Mouse (Mus musculus): ENCODE measurements around the gene Cdh8. TPM values are rescaled to one million over a fixed set of nuclear protein-coding genes. Genes with fewer than 3 reads are reported as not detected.

Gene Cdh8
- polyA plus RNA-seq, 1 experiment, result 0.06 TPM

DNA sequence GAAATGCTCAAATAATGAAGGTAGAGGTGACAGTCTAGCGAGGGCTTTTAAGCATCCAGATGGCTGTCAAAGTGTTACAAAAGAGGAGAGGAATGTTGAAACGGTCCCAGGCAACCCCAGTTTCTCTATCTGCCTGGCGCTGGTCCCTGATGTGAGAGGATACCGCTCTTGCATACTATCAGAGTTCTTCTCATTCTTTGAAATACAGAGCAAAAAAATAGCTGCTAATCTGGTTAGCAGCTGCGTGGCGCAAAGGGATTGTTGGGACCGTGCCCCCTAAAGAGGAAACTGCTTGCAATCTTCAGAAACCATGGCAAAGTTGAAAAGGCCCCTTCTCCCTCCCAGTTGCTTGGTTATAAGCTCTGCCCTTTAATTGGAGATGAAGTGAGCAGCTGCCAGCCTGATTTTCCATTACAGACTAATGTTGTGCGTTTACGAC, 1.8 kb downstream of the Cdh8 start:
- 7% methylated on average over 9 of the region's 9 CpGs for WGBS
- no peaks in the 10 kb centered on the region for H3K4me1 ChIP-seq (ENCODE audit: control insufficient read depth, insufficient read depth, low read length)
- H3K27ac ChIP-seq (ENCODE audit: insufficient read depth, low read depth, low read length), result no peak overlapping the region
- TF ChIP-seq CTCF (conservative IDR thresholded peaks at IDR 0.05; ENCODE audit: insufficient read depth, insufficient read length, low read depth, low read length) (no peak), POLR2A (IDR thresholded peaks at IDR 0.05; ENCODE audit: low read depth, low read length) (no peak)
- DNase-seq, result no peak
- H3K4me3 ChIP-seq (ENCODE audit: insufficient read depth, low read depth, low read length), result no peak overlapping the region
- no peaks in the 10 kb centered on the region for H3K27me3 ChIP-seq (replicated peaks; ENCODE audit: control insufficient read depth, insufficient read depth, low read length)
- H3K36me3 ChIP-seq (ENCODE audit: control insufficient read depth, insufficient read depth, low read length), result no peaks in the 10 kb centered on the region

DNA sequence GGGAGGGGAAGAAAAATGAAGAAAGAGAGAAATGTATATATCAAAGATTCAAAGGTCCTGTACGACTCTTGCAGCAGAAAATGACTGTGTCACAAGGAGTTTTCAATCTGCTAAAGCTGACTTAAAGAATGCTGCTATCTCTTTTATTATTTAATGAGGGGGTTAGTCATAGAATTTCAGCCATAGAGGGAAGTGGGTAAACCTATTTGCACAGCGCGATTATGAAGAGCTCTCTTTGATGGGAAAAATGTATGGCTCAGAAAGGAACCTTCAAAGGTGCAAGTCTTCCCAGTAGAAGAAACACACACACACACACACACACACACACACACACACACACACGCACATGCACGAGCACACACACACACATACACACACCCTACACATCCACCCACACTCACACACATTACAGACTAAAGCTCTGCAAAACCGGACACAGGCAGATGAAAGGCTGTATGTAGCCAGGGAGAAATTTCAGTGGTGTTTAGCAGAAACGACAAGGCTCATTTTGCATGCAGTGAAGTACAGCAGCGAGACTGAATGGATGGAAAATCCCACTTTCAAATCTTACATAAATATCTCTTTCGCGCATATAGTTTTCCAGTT, 2.3 kb downstream of the Cdh8 start:
- Histone ChIP-seq H3K36me3 (ENCODE audit: control insufficient read depth, insufficient read depth, low read length) (no peaks in the 10 kb centered on the region), H3K4me1 (ENCODE audit: control insufficient read depth, insufficient read depth, low read length) (no peaks in the 10 kb centered on the region), H3K27ac (ENCODE audit: insufficient read depth, low read depth, low read length) (no peak overlapping the region), H3K4me3 (ENCODE audit: insufficient read depth, low read depth, low read length) (no peak overlapping the region), H3K27me3 (replicated peaks; ENCODE audit: control insufficient read depth, insufficient read depth, low read length) (no peaks in the 10 kb centered on the region)
- TF ChIP-seq POLR2A (IDR thresholded peaks at IDR 0.05; ENCODE audit: low read depth, low read length), result no peak
- DNase-seq, result no peak
- WGBS, result 30% methylated on average over 10 of the region's 10 CpGs

DNA sequence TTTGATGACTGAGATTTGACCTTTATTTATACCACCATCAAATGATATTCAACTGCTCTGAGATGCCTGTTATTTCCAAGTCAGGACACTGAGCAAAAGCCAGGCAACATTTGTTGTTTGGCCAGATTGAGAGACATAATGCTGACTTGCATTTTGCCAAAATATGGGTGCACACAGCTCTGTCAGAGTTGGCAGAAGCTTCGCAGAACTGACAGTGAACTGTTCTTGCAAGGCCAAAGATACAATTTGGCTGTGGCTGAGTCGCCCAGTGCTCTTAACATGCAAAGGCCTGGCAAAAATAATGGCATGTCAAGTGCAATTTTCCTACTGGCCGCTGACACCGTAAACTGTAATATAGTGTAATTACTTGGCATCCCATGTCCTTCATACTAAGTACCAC, 22.4 kb downstream of the Cdh8 start:
- 80% methylated on average over 4 of the region's 4 CpGs for WGBS
- H3K4me1 ChIP-seq (ENCODE audit: control insufficient read depth, insufficient read depth, low read length), result no peaks in the 10 kb centered on the region
- H3K27ac ChIP-seq (ENCODE audit: insufficient read depth, low read depth, low read length), result no peak overlapping the region
- no peaks in the 10 kb centered on the region for H3K27me3 ChIP-seq (replicated peaks; ENCODE audit: control insufficient read depth, insufficient read depth, low read length)
- no peak for DNase-seq
- H3K4me3 ChIP-seq (ENCODE audit: insufficient read depth, low read depth, low read length), result no peak overlapping the region
- TF ChIP-seq CTCF (conservative IDR thresholded peaks at IDR 0.05; ENCODE audit: insufficient read depth, insufficient read length, low read depth, low read length) (no peak), POLR2A (IDR thresholded peaks at IDR 0.05; ENCODE audit: low read depth, low read length) (no peak)
- H3K36me3 ChIP-seq (ENCODE audit: control insufficient read depth, insufficient read depth, low read length), result no peaks in the 10 kb centered on the region

DNA sequence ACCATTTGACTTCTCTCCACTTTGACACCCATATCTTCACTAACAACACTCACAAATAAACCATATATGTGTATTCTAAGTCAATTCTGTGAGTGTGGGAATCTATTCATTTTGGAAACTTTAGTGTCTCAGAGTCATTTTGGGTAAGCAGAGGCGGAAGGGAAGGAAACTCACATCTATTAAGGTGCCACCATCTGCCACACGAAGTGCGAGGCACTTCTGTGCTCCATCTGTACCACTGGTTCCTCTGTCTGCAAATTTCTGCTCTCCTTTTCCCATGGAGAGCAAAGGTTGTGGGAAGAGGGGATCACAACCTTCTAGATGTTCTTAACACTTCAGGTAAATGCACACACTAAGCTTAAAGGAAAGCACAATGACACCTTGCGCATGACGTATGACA, 46.2 kb downstream of the Cdh8 start:
- Histone ChIP-seq H3K4me1 (ENCODE audit: control insufficient read depth, insufficient read depth, low read length) (no peaks in the 10 kb centered on the region), H3K27me3 (replicated peaks; ENCODE audit: control insufficient read depth, insufficient read depth, low read length) (no peaks in the 10 kb centered on the region), H3K27ac (ENCODE audit: insufficient read depth, low read depth, low read length) (no peak overlapping the region), H3K36me3 (ENCODE audit: control insufficient read depth, insufficient read depth, low read length) (no peaks in the 10 kb centered on the region), H3K4me3 (ENCODE audit: insufficient read depth, low read depth, low read length) (no peak overlapping the region)
- 88% methylated on average over 5 of the region's 5 CpGs for WGBS
- TF ChIP-seq CTCF (conservative IDR thresholded peaks at IDR 0.05; ENCODE audit: insufficient read depth, insufficient read length, low read depth, low read length), result no peak
- TF ChIP-seq POLR2A (IDR thresholded peaks at IDR 0.05; ENCODE audit: low read depth, low read length), result no peak
- DNase-seq, result no peak

DNA sequence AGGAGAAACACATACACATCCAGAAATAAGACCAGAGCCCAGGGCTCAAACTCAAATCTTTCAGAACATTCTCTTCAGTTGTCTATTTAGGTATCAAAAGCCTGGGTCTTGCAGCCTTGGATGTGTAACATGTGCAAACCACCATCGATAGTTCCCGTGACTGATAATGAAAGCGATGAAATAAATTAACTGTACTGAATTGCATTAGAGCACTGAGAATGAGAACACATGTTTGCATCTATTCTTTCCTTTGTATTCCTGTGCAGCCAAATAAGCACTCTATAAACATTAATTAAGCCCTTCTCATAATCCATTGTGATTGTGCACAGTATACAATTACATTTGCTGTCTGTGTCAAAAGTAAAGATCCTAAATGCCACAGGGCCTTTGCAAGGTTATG, 47.1 kb downstream of the Cdh8 start:
- Histone ChIP-seq H3K36me3 (ENCODE audit: control insufficient read depth, insufficient read depth, low read length) (no peaks in the 10 kb centered on the region), H3K4me1 (ENCODE audit: control insufficient read depth, insufficient read depth, low read length) (no peaks in the 10 kb centered on the region), H3K27ac (ENCODE audit: insufficient read depth, low read depth, low read length) (no peak overlapping the region), H3K4me3 (ENCODE audit: insufficient read depth, low read depth, low read length) (no peak overlapping the region), H3K27me3 (replicated peaks; ENCODE audit: control insufficient read depth, insufficient read depth, low read length) (no peaks in the 10 kb centered on the region)
- 93% methylated on average over 3 of the region's 3 CpGs for WGBS
- no peak for TF ChIP-seq CTCF (conservative IDR thresholded peaks at IDR 0.05; ENCODE audit: insufficient read depth, insufficient read length, low read depth, low read length)
- TF ChIP-seq POLR2A (IDR thresholded peaks at IDR 0.05; ENCODE audit: low read depth, low read length), result no peak
- no peak for DNase-seq

DNA sequence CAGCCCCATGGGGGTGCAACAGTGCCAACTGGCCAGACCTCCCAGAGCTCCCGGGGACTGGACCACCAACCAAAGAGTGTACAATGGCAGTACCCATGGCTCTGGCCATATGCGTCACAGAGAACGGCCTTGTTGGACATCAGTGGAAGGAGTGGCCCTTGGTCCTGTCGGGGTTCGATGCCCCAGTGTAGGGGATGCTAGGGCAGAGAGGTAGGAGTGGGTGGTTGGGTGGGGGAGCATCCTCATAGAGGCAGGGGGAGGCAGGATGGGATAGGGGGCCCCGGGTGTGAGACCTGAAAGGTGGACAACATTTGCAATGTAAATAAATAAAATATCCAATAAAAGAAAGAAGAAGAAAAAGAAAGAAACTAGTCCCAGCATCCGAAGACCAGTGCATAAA, 47.8 kb downstream of the Cdh8 start:
- Histone ChIP-seq H3K36me3 (ENCODE audit: control insufficient read depth, insufficient read depth, low read length) (no peaks in the 10 kb centered on the region), H3K27ac (ENCODE audit: insufficient read depth, low read depth, low read length) (no peak overlapping the region)
- no peak for TF ChIP-seq POLR2A (IDR thresholded peaks at IDR 0.05; ENCODE audit: low read depth, low read length)
- no peak for TF ChIP-seq CTCF (conservative IDR thresholded peaks at IDR 0.05; ENCODE audit: insufficient read depth, insufficient read length, low read depth, low read length)

DNA sequence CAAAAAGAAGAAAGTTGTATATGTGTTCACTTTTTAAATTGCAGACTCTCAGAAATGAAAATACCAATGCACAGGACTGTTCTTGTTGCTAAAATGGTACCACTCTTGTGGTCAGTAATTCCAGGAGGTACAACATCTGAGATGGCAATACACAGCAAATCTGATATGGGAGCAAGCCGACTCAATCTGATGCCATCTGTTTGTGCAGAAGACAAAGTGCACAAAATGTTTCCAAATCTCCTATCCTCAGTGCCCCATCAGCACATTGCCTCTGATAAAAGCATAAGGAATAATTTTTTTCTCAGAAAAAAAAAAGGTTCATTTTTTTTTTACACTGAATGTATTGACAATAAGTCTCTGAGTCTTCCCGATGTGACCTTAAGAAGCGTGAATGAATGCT, 62.3 kb downstream of the Cdh8 start:
- Histone ChIP-seq H3K27ac (ENCODE audit: insufficient read depth, low read depth, low read length) (no peak overlapping the region), H3K4me1 (ENCODE audit: control insufficient read depth, insufficient read depth, low read length) (no peaks in the 10 kb centered on the region), H3K4me3 (ENCODE audit: insufficient read depth, low read depth, low read length) (no peak overlapping the region), H3K27me3 (replicated peaks; ENCODE audit: control insufficient read depth, insufficient read depth, low read length) (no peaks in the 10 kb centered on the region), H3K36me3 (ENCODE audit: control insufficient read depth, insufficient read depth, low read length) (no peaks in the 10 kb centered on the region)
- DNase-seq, result no peak
- TF ChIP-seq POLR2A (IDR thresholded peaks at IDR 0.05; ENCODE audit: low read depth, low read length) (no peak), CTCF (conservative IDR thresholded peaks at IDR 0.05; ENCODE audit: insufficient read depth, insufficient read length, low read depth, low read length) (no peak)
- 80% methylated on average over 3 of the region's 3 CpGs for WGBS

More for the DNA sequence above, 47.8 kb downstream of the Cdh8 start:
- Histone ChIP-seq H3K4me1 (ENCODE audit: control insufficient read depth, insufficient read depth, low read length) (no peaks in the 10 kb centered on the region), H3K4me3 (ENCODE audit: insufficient read depth, low read depth, low read length) (no peak overlapping the region), H3K27me3 (replicated peaks; ENCODE audit: control insufficient read depth, insufficient read depth, low read length) (no peaks in the 10 kb centered on the region)
- 83% methylated on average over 7 of the region's 7 CpGs for WGBS
- no peak for DNase-seq

Data from kidney, adult 2 months (tissue).